ENCODE assay signal across 10 mouse cellular contexts in genomic region chr6:116966436-116966835, GRCm38 (mm10).
DNase-seq lines count a peak whose midpoint lies in the region; ATAC-seq lines count a peak whose summit lies in the region.
"Had no signal": no experiment of that assay in that cellular context is flagged by ENCODE, and none has a peak within 500 bp of the region (broad histone marks: within the 10 kb centered on the region; RNA-seq: fewer than 3 reads in every experiment).

No protein-coding gene starts in this region.

- ATAC-seq in forebrain, embryonic 14.5 days = no peak
- ATAC-seq in forebrain, embryonic 11.5 days (replicated peaks; ENCODE audit: low FRiP score) = no peak

- H3K27ac ChIP-seq in forebrain, embryonic 14.5 days (ENCODE audit: low read depth, low read length) = no peak overlapping the region
- H3K27ac ChIP-seq in forebrain, embryonic 11.5 days (ENCODE audit: low read depth, low read length) = no peak overlapping the region

- no peaks in the 10 kb centered on the region for H3K36me3 ChIP-seq in forebrain, embryonic 14.5 days (ENCODE audit: control insufficient read depth, insufficient read depth, low read length)
- H3K36me3 ChIP-seq in forebrain, embryonic 11.5 days (ENCODE audit: control insufficient read depth, insufficient read depth, low read length) = no peaks in the 10 kb centered on the region

- no peaks in the 10 kb centered on the region for H3K9me3 ChIP-seq in forebrain, embryonic 14.5 days (replicated peaks; ENCODE audit: control insufficient read depth, low read length)
- H3K9me3 ChIP-seq in forebrain, embryonic 11.5 days (ENCODE audit: control insufficient read depth, low read length) = no peaks in the 10 kb centered on the region

- H3K9ac ChIP-seq in forebrain, embryonic 14.5 days (ENCODE audit: low read length) = no peak overlapping the region
- no peak overlapping the region for H3K9ac ChIP-seq in forebrain, embryonic 11.5 days (ENCODE audit: low read length)

- WGBS in forebrain, embryonic 14.5 days = 25% methylated on average over 3 of the region's 3 CpGs
- 26% methylated on average over 3 of the region's 3 CpGs for WGBS in forebrain, embryonic 11.5 days

- no peaks in the 10 kb centered on the region for H3K4me1 ChIP-seq in forebrain, embryonic 14.5 days (ENCODE audit: control insufficient read depth, insufficient read depth, low read length)
- H3K4me1 ChIP-seq in forebrain, embryonic 11.5 days (replicated peaks; ENCODE audit: control insufficient read depth, insufficient read depth, low read length) = no peaks in the 10 kb centered on the region

- DNase-seq in forebrain, embryonic 14.5 days (ENCODE audit: low spot score) = peak; percentile 17
- DNase-seq in forebrain, embryonic 11.5 days (ENCODE audit: low spot score) = no peak
- peak; percentile 4 to 37 for DNase-seq in kidney, postnatal 36 days
- DNase-seq in kidney, adult 8-10 months = no peak
- peak; percentile 11 for DNase-seq in right cerebral cortex, postnatal 14 days
- no peak for DNase-seq in right cerebral cortex, postnatal 4 days
- DNase-seq in frontal cortex, postnatal 36 days (ENCODE audit: low spot score in 2 of 2) = no peak
- DNase-seq in gastrocnemius, adult 8-10 months (ENCODE audit: low spot score in 2 of 2) = no peak
- DNase-seq: cerebellum, postnatal 36 days; heart, postnatal 4 days had no signal

- no peak overlapping the region for H3K4me2 ChIP-seq in forebrain, embryonic 14.5 days (ENCODE audit: low read length)
- H3K4me2 ChIP-seq in forebrain, embryonic 11.5 days (ENCODE audit: low read depth, low read length, severe bottlenecking) = no peak overlapping the region

- no peaks in the 10 kb centered on the region for H3K27me3 ChIP-seq in forebrain, embryonic 14.5 days (replicated peaks; ENCODE audit: control insufficient read depth, insufficient read depth, low read length)
- H3K27me3 ChIP-seq in forebrain, embryonic 11.5 days (ENCODE audit: control insufficient read depth, insufficient read depth, low read length) = no peaks in the 10 kb centered on the region

- no peak overlapping the region for H3K4me3 ChIP-seq in forebrain, embryonic 14.5 days (ENCODE audit: low read depth, low read length)
- no peak overlapping the region for H3K4me3 ChIP-seq in forebrain, embryonic 11.5 days (ENCODE audit: low read depth, low read length)

Comparison
In these comparisons a context has a peak if more than half of its experiments do, and no peak if none do; other contexts are left out.
1. DNase-seq: peak in forebrain, embryonic 14.5 days (single experiment), kidney, postnatal 36 days (2 of 2) and right cerebral cortex, postnatal 14 days (single experiment); none in forebrain, embryonic 11.5 days (single experiment), kidney, adult 8-10 months (0 of 2), right cerebral cortex, postnatal 4 days (single experiment), frontal cortex, postnatal 36 days (0 of 2) and gastrocnemius, adult 8-10 months (0 of 2).